Mouse (Mus musculus) hindbrain, embryonic 13.5 days (tissue): ENCODE measurements around the gene Fbl. TPM values are rescaled to one million over a fixed set of nuclear protein-coding genes. Genes with fewer than 3 reads are reported as not detected.
"Not testable (repeated sequence)": the region's sequence is repeated elsewhere in the genome, so short reads cannot be mapped to it uniquely, and the experiment has no call there.

Experiments used
- ATAC-seq: fragments of 200-750 bp; cut with Nextera tagmentation; 2 replicates; pipeline ENCODE4 v1.8.0; 2017; ENCODE audit warnings: moderate TSS enrichment; ENCODE audit not compliant: low FRiP score
- H3K27ac ChIP-seq: fragments of 300-500 bp; sonication (generic); 2 replicates; pipeline ENCODE4 v1.5.1; 2015; ENCODE audit warnings: inconsistent platforms, mild to moderate bottlenecking, moderate library complexity
- H3K27me3 ChIP-seq: fragments of 300-500 bp; sonication (generic); 2 replicates; pipeline ENCODE4 v1.6.1; 2015; ENCODE audit warnings: mild to moderate bottlenecking, inconsistent platforms
- H3K36me3 ChIP-seq: fragments of 300-500 bp; sonication (generic); 2 replicates; pipeline ENCODE4 v1.6.1; 2015; ENCODE audit warnings: mild to moderate bottlenecking, inconsistent platforms
- H3K4me1 ChIP-seq: fragments of 300-500 bp; sonication (generic); replicated peaks from 2 replicates; pipeline ENCODE4 v1.6.1; 2015; ENCODE audit warnings: inconsistent platforms
- H3K4me2 ChIP-seq: fragments of 300-500 bp; sonication (generic); 2 replicates; pipeline ENCODE4 v1.6.1; 2015; ENCODE audit warnings: inconsistent platforms, mild to moderate bottlenecking, moderate library complexity
- H3K4me3 ChIP-seq: fragments of 300-500 bp; sonication (generic); 2 replicates; pipeline ENCODE4 v1.5.1; 2015; ENCODE audit warnings: mild to moderate bottlenecking, inconsistent platforms
- H3K9ac ChIP-seq: fragments of 300-500 bp; sonication (generic); 2 replicates; pipeline ENCODE4 v1.6.1; 2015; ENCODE audit warnings: mild to moderate bottlenecking, inconsistent platforms
- H3K9me3 ChIP-seq: fragments of 300-500 bp; sonication (generic); 2 replicates; pipeline ENCODE4 v1.6.1; 2016; ENCODE audit warnings: inconsistent platforms
- WGBS: fragments of 180-500 bp; shearing (Covaris S2); methylation state at CpG from one replicate; pipeline ENCODE4 v1.1.7; 2015; 5-methylcytosine and 5-hydroxymethylcytosine counted together
- polyA plus RNA-seq: library from polyadenylated mRNA; unstranded; fragments of >200 nt; fragmentation: Nextera tagmentation; extraction: Ambion mirVana; gene quantifications from 2 replicates; pipeline ENCODE4 v1.2.1, GENCODE M21; 2015

Gene Fbl
- 84.2 and 92.0 TPM in 2 replicates for polyA plus RNA-seq

- peaks cover 32% of the 10 kb centered on the region for H3K4me1 ChIP-seq
- H3K27ac ChIP-seq = peak within 1 kb of the TSS; percentile 87
- H3K9ac ChIP-seq = peak within 1 kb of the TSS; percentile 86
- H3K4me3 ChIP-seq = peak within 1 kb of the TSS; percentile 69
- H3K27me3 ChIP-seq = no peaks in the 10 kb centered on the region
- peak; percentile 90 for ATAC-seq
- H3K9me3 ChIP-seq = no peaks in the 10 kb centered on the region
- H3K4me2 ChIP-seq = peak within 1 kb of the TSS; percentile 86
- under 1% methylated on average over 80 of the region's 80 CpGs for WGBS
- peaks cover 3% of the 10 kb centered on the region; the same call in 1 of the 2 replicates for H3K36me3 ChIP-seq
These were observed at the start of gene Fbl for GRCm38 (mm10) chr7:28169489-28170422. Fbl (plus strand) TSS chr7:28169710.

GRCm38 (mm10) chr7:28129166-28129565, 40.3 kb upstream of the Fbl start, which contains the start of gene 9530053A07Rik:
9530053A07Rik (plus strand) TSS chr7:28129466.
- Histone ChIP-seq H3K27me3 (0 out of 2 replicates have a peak, but pooled peaks cover 3% of the 10 kb centered on the region), H3K9me3 (no peaks in the 10 kb centered on the region), H3K27ac (no peak within 1 kb of the TSS), H3K36me3 (no peaks in the 10 kb centered on the region), H3K4me1 (no peaks in the 10 kb centered on the region), H3K9ac (no peak within 1 kb of the TSS), H3K4me2 (no peak within 1 kb of the TSS), H3K4me3 (no peak within 1 kb of the TSS)
- ATAC-seq = no peak
- 89% methylated on average over 5 of the region's 5 CpGs for WGBS

- 61% methylated on average over 5 of the region's 5 CpGs for WGBS
- no peaks in the 10 kb centered on the region for H3K4me1 ChIP-seq
- no peak overlapping the region for H3K27ac ChIP-seq
- no peaks in the 10 kb centered on the region for H3K36me3 ChIP-seq
- no peak overlapping the region for H3K9ac ChIP-seq
- H3K4me3 ChIP-seq = no peak overlapping the region
- H3K4me2 ChIP-seq = no peak overlapping the region
- H3K27me3 ChIP-seq = peaks cover 11% of the 10 kb centered on the region; the same call in 1 of the 2 replicates
- ATAC-seq = no peak
- H3K9me3 ChIP-seq = no peaks in the 10 kb centered on the region
These were observed 31.9 kb upstream of the Fbl start for GRCm38 (mm10) chr7:28137613-28138012.

GRCm38 (mm10) chr7:28148263-28148662, 21.2 kb upstream of the Fbl start:
- Histone ChIP-seq H3K4me1 (no peaks in the 10 kb centered on the region), H3K4me3 (no peak overlapping the region), H3K27ac (no peak overlapping the region), H3K36me3 (no peaks in the 10 kb centered on the region), H3K9me3 (no peaks in the 10 kb centered on the region), H3K4me2 (no peak overlapping the region), H3K27me3 (peaks cover 20% of the 10 kb centered on the region), H3K9ac (no peak overlapping the region)
- ATAC-seq = peak; percentile 75; the same call in 1 of the 2 replicates
- WGBS = 23% methylated on average over 3 of the region's 3 CpGs

GRCm38 (mm10) chr7:28149841-28150240, 19.7 kb upstream of the Fbl start:
- WGBS = 91% methylated on average over 1 of the region's 1 CpGs
- H3K9me3 ChIP-seq = no peaks in the 10 kb centered on the region
- no peak for ATAC-seq
- no peak overlapping the region for H3K4me2 ChIP-seq
- H3K4me3 ChIP-seq = no peak overlapping the region
- no peak overlapping the region for H3K27ac ChIP-seq
- peaks cover 20% of the 10 kb centered on the region for H3K27me3 ChIP-seq
- H3K4me1 ChIP-seq = no peaks in the 10 kb centered on the region
- peak overlapping the region; percentile 8; the same call in 1 of the 2 replicates for H3K9ac ChIP-seq
- H3K36me3 ChIP-seq = no peaks in the 10 kb centered on the region

- no peak overlapping the region for H3K4me2 ChIP-seq
- H3K4me1 ChIP-seq = no peaks in the 10 kb centered on the region
- ATAC-seq = no peak
- no peak overlapping the region for H3K4me3 ChIP-seq
- H3K27me3 ChIP-seq = peaks cover 18% of the 10 kb centered on the region
- H3K9me3 ChIP-seq = no peaks in the 10 kb centered on the region
- 13% methylated on average over 13 of the region's 13 CpGs for WGBS
- H3K9ac ChIP-seq = peak overlapping the region; percentile 30; the same call in 1 of the 2 replicates
- no peak overlapping the region for H3K27ac ChIP-seq
- H3K36me3 ChIP-seq = no peaks in the 10 kb centered on the region
These were observed 17.8 kb upstream of the Fbl start for GRCm38 (mm10) chr7:28151584-28152221.

- H3K9ac ChIP-seq, H3K36me3 ChIP-seq, H3K27ac ChIP-seq, H3K9me3 ChIP-seq, H3K4me3 ChIP-seq, ATAC-seq, H3K4me2 ChIP-seq, H3K4me1 ChIP-seq: not testable (repeated sequence)
- WGBS = 37% methylated on average over 5 of the region's 5 CpGs
- peaks cover 12% of the 10 kb centered on the region; the same call in 1 of the 2 replicates for H3K27me3 ChIP-seq
These were observed 15.9 kb upstream of the Fbl start for GRCm38 (mm10) chr7:28153595-28153994.

GRCm38 (mm10) chr7:28159292-28159691, 10.2 kb upstream of the Fbl start:
- H3K27ac ChIP-seq = no peak overlapping the region
- H3K36me3 ChIP-seq = no peaks in the 10 kb centered on the region
- H3K4me2 ChIP-seq = no peak overlapping the region
- H3K27me3 ChIP-seq = no peaks in the 10 kb centered on the region
- WGBS = 64% methylated on average over 6 of the region's 6 CpGs
- peak overlapping the region; percentile 29; the same call in 1 of the 2 replicates for H3K9ac ChIP-seq
- no peaks in the 10 kb centered on the region for H3K4me1 ChIP-seq
- H3K9me3 ChIP-seq = no peaks in the 10 kb centered on the region
- no peak overlapping the region for H3K4me3 ChIP-seq
- ATAC-seq = no peak

GRCm38 (mm10) chr7:28159893-28160292, 9.6 kb upstream of the Fbl start:
- Histone ChIP-seq H3K4me1 (no peaks in the 10 kb centered on the region), H3K36me3 (no peaks in the 10 kb centered on the region), H3K27me3 (no peaks in the 10 kb centered on the region), H3K4me3 (no peak overlapping the region), H3K4me2 (no peak overlapping the region), H3K9me3 (no peaks in the 10 kb centered on the region), H3K27ac (no peak overlapping the region), H3K9ac (no peak overlapping the region)
- 75% methylated on average over 3 of the region's 3 CpGs for WGBS
- no peak for ATAC-seq

- Histone ChIP-seq H3K27ac (no peak overlapping the region), H3K9me3 (no peaks in the 10 kb centered on the region), H3K4me3 (no peak overlapping the region), H3K4me1 (no peaks in the 10 kb centered on the region), H3K27me3 (no peaks in the 10 kb centered on the region), H3K9ac (0 out of 2 replicates have a peak overlapping the region, but pooled peaks have one; percentile 5), H3K36me3 (no peaks in the 10 kb centered on the region), H3K4me2 (no peak overlapping the region)
- WGBS = 54% methylated on average over 9 of the region's 9 CpGs
- ATAC-seq = no peak
These were observed 8.3 kb upstream of the Fbl start for GRCm38 (mm10) chr7:28161163-28161749.

GRCm38 (mm10) chr7:28165406-28165805, 4.1 kb upstream of the Fbl start:
- no peak overlapping the region for H3K4me2 ChIP-seq
- 82% methylated on average over 6 of the region's 6 CpGs for WGBS
- H3K4me1 ChIP-seq = peaks cover 17% of the 10 kb centered on the region
- H3K9me3 ChIP-seq = no peaks in the 10 kb centered on the region
- H3K27me3 ChIP-seq = no peaks in the 10 kb centered on the region
- H3K9ac ChIP-seq = no peak overlapping the region
- H3K4me3 ChIP-seq = no peak overlapping the region
- H3K36me3 ChIP-seq = no peaks in the 10 kb centered on the region
- H3K27ac ChIP-seq = no peak overlapping the region
- no peak for ATAC-seq
